Mouse (Mus musculus) lung, adult 2 months (tissue): Measurements from ENCODE around the gene Fam117b. TPM values are rescaled to one million over a fixed set of nuclear protein-coding genes. Genes with fewer than 3 reads are reported as not detected.

Experiments
- DNase-seq: peaks from one replicate; pipeline ENCODE4 v3.0.0; 2022
- H3K4me1 ChIP-seq: fragments of 200-500 bp; 2 replicates; pipeline ENCODE4 v1.6.1; 2011; ENCODE audit warnings: low read length; ENCODE audit not compliant: control insufficient read depth, insufficient read depth
- H3K4me3 ChIP-seq: fragments of 200-500 bp; replicated peaks from 2 replicates; pipeline ENCODE3; 2011; ENCODE audit warnings: low read depth, mild to moderate bottlenecking, control low read depth, low read length; ENCODE audit errors: extremely low read depth
- CTCF ChIP-seq: fragments of 200-500 bp; IDR thresholded peaks from 2 replicates; pipeline ENCODE4 v1.5.1; 2011; ENCODE audit warnings: mild to moderate bottlenecking, low read length, control low read depth; ENCODE audit not compliant: insufficient read depth
- POLR2A ChIP-seq: fragments of 200-500 bp; IDR thresholded peaks from 2 replicates; pipeline ENCODE4 v1.6.1; 2011; ENCODE audit warnings: low read depth, mild to moderate bottlenecking, control low read depth, low read length, borderline replicate concordance; ENCODE audit errors: extremely low read depth
- WGBS: fragments of 180-500 bp; shearing (Covaris S2); methylation state at CpG from one replicate; pipeline ENCODE4 v1.1.7; 2018; 5-methylcytosine and 5-hydroxymethylcytosine counted together
- polyA plus RNA-seq: library from polyadenylated mRNA; depleted of rRNA; stranded (reverse); fragments of >200 nt; gene quantifications from 2 replicates; pipeline ENCODE4 v1.2.3, GENCODE M21; 2012

Gene Fam117b
- polyA plus RNA-seq, 1 experiment, result 18.8 TPM

DNA sequence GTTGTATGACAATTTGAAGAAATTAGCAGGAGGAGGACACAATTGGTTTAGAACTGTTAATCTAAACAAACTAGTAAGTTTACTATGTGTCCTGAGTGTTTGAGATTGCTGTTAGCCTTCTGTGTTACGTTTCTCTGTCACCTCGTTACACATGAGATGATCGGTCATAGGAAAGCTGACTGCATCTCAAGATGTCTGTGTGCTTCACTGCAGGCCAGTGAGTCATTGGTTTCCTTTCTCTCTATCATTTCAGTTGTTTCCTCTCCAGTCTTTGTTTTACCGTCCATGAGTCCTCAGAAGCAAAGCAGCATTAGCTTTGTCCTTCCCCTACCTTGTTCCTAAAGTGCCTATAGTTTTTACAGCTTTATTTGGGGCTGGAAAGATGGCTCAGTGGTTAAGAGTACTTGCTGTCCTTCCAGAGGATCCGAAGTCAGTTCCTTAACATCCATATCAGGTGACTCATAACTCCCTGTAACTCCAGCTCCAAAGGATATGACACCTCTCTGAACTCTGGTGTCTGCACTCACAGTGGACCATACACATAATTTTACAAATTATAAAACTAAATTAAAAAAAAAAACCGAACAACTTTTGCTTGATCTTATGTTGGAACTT is 53.5 kb downstream of the Fam117b start:
- no peak overlapping the region for H3K4me3 ChIP-seq
- TF ChIP-seq POLR2A, result no peak
- TF ChIP-seq CTCF, result no peak
- DNase-seq, result no peak
- WGBS, result 59% methylated on average over 6 of the region's 6 CpGs
- H3K4me1 ChIP-seq, result peaks cover 3% of the 10 kb centered on the region

DNA sequence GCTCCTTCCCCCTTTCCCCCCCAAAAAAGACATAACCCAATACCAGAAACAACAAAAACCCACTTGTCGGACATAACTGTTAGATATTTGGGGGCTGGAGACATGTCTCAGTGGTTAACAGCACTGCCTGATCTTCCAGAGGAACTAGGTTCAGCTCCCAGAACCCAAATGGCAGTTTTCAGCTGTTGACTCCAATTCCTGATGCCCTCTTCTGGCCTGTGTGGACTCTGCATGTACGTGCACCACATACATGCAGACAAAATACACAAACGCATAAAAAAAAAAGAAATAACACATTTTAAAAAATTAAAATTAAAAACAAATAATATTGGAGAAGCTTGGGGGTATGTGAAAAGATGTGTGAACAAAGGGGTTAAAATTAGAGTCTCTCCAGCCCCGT is 54.5 kb downstream of the Fam117b start:
- peak; percentile 27 for DNase-seq
- WGBS, result 88% methylated on average over 4 of the region's 4 CpGs
- Histone ChIP-seq H3K4me1 (peaks cover 3% of the 10 kb centered on the region), H3K4me3 (no peak overlapping the region)
- TF ChIP-seq POLR2A, result no peak
- TF ChIP-seq CTCF, result peak; percentile 47

DNA sequence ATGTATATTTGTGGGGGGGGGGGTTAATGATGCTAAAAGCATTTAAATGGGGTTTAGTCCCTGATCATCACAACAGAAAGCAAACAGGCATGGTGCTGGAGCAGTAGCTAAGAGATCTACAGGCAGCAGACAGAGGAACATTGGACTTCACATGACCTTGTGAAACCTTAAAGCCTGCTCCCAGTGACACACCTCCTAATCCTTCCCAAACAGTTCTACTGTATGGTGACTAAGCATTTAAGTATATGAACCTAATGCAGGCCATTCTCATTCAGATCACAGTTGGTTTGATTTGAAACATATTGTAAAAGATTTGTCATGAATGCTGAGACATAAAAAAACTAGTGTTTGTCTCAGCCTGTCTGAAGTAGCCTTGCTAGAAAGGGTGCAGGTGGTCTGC is 73.8 kb downstream of the Fam117b start:
- no peak for DNase-seq
- Histone ChIP-seq H3K4me3 (no peak overlapping the region), H3K4me1 (no peaks in the 10 kb centered on the region; the same call in 1 of the 2 replicates)
- TF ChIP-seq CTCF (no peak), POLR2A (no peak)

DNA sequence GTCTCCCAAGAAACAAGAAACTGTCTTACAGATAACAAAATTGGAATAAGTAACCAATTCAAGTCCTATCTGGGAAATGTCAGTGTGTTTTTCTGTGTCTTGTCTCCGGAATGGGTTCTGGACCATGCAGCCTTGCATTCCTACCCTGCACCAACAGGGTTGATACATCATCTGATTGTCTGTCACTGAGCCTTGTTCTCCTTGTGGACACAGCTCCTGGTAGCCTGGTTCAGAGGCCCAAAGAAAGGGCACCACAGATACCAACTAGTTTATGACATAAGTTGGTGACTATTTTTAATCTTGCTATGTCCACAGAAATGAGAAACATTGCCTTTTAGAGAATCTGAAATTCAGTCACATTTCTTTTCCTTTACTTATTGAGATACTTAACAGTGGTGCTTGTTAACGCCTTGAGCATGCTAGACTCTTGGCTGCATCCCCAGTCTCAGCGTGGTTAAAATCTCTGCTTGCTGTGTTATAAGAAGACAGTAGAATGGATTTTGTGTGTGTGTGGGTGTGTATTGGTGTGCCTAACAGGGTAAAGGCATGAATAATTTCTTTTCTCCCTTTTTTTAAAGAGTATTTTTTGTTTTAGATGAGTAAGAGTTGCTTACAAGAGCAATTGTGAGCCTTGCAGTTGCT is 74.7 kb downstream of the Fam117b start:
- 75% methylated on average over 3 of the region's 3 CpGs for WGBS
- H3K4me3 ChIP-seq, result no peak overlapping the region
- no peak for DNase-seq
- H3K4me1 ChIP-seq, result no peaks in the 10 kb centered on the region; the same call in 1 of the 2 replicates
- TF ChIP-seq POLR2A (no peak), CTCF (no peak)

DNA sequence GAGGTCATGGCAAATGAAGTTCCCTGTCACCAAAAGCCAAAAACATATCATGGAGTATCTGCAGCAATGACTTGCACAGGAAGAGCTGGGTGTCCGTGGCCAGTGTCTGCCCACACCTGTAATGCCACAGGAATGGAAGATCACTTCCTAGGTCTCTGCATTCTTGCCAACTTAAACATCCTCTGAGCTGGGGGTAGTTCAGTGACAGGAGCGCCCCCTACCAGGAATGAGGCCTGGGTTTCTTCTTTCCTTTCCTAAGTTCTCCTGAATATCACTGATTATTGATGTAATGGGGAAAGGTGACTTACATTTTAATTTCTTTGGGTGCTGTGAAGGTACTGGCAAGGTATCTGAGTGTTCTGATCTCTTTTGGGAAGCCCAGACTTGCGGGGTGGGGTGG is 82.8 kb downstream of the Fam117b start:
- 37% methylated on average over 3 of the region's 3 CpGs for WGBS
- no peak for DNase-seq

DNA sequence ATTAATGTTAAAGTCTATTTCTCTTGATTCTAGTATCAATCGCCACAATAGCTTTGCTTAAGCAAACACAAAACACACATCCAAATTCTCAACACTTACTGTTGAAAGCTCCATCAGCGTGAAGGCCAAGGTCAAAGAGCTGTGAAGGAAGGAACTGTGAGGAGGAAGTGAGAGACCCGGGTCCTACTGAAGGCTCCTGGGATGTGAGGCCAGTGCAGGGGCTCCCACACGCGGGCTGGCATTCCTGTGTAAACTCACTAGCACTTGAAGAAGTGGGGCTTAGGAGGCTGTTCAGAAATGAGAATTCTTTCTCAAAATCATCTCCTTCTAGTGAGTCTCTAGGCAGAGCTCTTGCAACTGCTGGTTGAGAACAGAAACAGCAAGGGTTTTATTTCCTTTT is 84.5 kb downstream of the Fam117b start:
- no peak for DNase-seq
- TF ChIP-seq CTCF (no peak), POLR2A (no peak)
- 24% methylated on average over 5 of the region's 5 CpGs for WGBS
- peaks cover 7% of the 10 kb centered on the region; the same call in 1 of the 2 replicates for H3K4me1 ChIP-seq
- no peak overlapping the region for H3K4me3 ChIP-seq

More for the DNA sequence above, 82.8 kb downstream of the Fam117b start:
- Histone ChIP-seq H3K4me3 (no peak overlapping the region), H3K4me1 (peaks cover 7% of the 10 kb centered on the region; the same call in 1 of the 2 replicates)
- TF ChIP-seq CTCF (no peak), POLR2A (no peak)

DNA sequence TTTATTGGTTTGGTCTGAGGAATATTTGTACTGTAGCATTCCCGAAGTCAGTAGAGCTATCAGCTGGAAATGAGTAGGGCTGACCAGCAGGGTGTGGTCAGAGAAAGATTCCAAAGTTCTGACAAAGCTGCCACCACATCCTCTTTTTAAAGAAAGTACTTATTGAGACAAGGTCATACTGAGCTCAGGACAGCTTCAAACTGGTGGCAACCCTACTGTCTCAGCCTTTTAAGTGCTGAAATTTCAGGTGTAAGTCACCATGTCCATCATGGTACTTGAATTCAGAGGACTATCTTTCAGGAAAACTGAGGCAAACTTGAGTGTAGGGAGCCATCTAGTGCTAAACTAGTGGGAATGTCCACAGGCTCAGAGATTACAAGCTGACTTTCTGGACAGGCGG is 87.5 kb downstream of the Fam117b start:
- Histone ChIP-seq H3K4me1 (peaks cover 7% of the 10 kb centered on the region; the same call in 1 of the 2 replicates), H3K4me3 (no peak overlapping the region)
- no peak for TF ChIP-seq CTCF
- TF ChIP-seq POLR2A, result no peak
- DNase-seq, result no peak
- WGBS, result 23% methylated on average over 2 of the region's 2 CpGs

DNA sequence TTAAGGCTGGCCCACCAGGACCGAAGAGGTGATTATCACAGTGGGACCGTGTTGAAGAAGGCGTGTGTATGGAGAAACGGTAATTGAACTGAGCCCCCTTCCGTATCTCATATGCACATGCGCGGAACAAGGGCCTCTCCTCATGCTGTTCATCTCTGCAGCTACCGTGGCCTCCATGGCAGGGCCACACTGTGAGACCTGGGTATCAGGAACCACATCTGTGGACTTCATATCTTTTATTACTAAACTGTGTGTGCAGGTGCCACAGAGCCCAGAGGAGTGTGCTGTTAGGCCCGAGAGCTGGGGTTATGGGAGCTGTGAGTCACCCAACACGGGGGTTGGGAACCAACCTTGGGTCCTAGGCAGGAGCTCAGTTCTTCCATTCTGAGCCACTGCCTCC is 94.5 kb downstream of the Fam117b start:
- Histone ChIP-seq H3K4me3 (no peak overlapping the region), H3K4me1 (no peaks in the 10 kb centered on the region)
- WGBS, result 92% methylated on average over 10 of the region's 10 CpGs
- no peak for DNase-seq
- TF ChIP-seq POLR2A, result no peak
- TF ChIP-seq CTCF, result no peak

DNA sequence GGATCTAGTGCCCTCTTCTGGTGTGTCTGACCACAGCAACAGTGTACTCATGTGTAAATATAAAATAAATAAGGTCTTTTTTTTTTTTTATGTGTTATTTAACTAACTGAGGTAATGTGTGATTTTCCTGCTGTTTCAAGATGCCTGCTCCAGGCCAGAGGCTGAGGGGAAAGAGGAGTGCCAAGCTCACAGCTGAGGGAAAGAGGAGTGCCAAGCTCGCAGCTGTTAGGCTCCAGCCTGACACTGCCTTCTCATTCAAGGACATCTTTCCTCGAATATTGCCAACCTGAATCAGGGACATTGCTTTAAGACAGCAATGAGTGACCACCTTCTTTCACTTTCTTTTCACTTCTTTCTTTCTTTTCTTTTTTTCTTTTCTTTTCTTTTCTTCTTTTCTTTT is 95.9 kb downstream of the Fam117b start:
- DNase-seq, result no peak
- WGBS, result 66% methylated on average over 2 of the region's 2 CpGs
- Histone ChIP-seq H3K4me1 (no peaks in the 10 kb centered on the region), H3K4me3 (no peak overlapping the region)
- no peak for TF ChIP-seq POLR2A
- no peak for TF ChIP-seq CTCF

DNA sequence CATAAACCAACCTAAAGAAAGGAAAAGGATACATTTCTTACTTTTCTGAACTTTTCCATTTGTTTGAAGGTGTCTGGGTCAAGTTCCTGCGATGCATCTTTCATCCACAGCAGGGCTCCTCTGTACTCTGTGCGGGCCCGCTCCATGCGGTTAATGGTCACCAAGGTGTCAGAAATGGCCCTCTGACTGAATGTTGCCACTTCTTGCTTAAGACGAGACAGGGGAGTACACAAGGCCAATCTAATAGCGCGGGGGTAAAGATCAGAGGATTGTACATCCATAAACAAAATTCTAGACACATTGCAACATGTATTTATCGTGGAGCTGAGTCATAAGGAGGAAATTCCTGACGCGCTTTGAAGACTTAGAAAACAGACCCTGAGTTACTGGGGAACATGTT is 101.0 kb downstream of the Fam117b start:
- H3K4me3 ChIP-seq, result no peak overlapping the region
- DNase-seq, result no peak
- TF ChIP-seq POLR2A, result no peak
- TF ChIP-seq CTCF, result no peak
- 0 out of 2 replicates have a peak, but pooled peaks cover 2% of the 10 kb centered on the region for H3K4me1 ChIP-seq
- 80% methylated on average over 10 of the region's 10 CpGs for WGBS

DNA sequence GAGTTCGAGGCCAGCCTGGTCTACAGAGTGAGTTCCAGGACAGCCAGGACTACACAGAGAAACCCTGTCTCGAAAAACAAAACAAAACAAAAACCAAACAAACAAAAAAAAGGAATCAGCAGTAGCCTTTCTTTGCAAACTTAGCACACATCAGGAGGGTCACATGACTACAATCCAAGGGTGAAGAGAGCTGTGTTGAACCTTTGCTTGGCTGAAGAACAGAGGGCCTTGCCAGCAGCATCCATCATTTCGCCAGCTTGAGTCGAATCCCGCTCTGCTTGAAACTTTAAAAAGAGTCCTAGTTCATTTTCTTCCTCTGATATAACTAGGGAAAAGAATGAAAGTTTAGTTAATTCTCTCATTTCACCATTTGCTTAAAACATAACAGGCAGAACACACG is 102.7 kb downstream of the Fam117b start:
- Histone ChIP-seq H3K4me1 (0 out of 2 replicates have a peak, but pooled peaks cover 2% of the 10 kb centered on the region), H3K4me3 (no peak overlapping the region)
- WGBS, result 77% methylated on average over 6 of the region's 6 CpGs
- TF ChIP-seq POLR2A (no peak), CTCF (no peak)
- DNase-seq, result no peak
